Comparison of ENCODE assay signal across 8 mouse cellular contexts in genomic region chr3:95992990-95993603, GRCm38 (mm10). TPM values are rescaled to one million over a fixed set of nuclear protein-coding genes. Genes with fewer than 3 reads are reported as not detected.
A peak's percentile ranks its signal among the peaks of the same experiment; 100 is the strongest.
DNase-seq lines count a peak whose midpoint lies in the region; ATAC-seq lines count a peak whose summit lies in the region.

No protein-coding gene starts in this region.

- no peaks in the 10 kb centered on the region for H3K9me3 ChIP-seq in forebrain, embryonic 14.5 days (replicated peaks; ENCODE audit: control insufficient read depth, low read length)
- H3K9me3 ChIP-seq in kidney, embryonic 15.5 days (replicated peaks), result no peaks in the 10 kb centered on the region
- H3K9me3 ChIP-seq in midbrain, embryonic 12.5 days, result no peaks in the 10 kb centered on the region

- no peak for ATAC-seq in forebrain, embryonic 14.5 days
- ATAC-seq in kidney, embryonic 15.5 days (replicated peaks; ENCODE audit: low FRiP score), result no peak
- no peak for ATAC-seq in midbrain, embryonic 12.5 days (ENCODE audit: low FRiP score, low read depth)

- H3K4me1 ChIP-seq in forebrain, embryonic 14.5 days (ENCODE audit: control insufficient read depth, insufficient read depth, low read length), result peaks cover 26% of the 10 kb centered on the region
- peaks cover 73% of the 10 kb centered on the region for H3K4me1 ChIP-seq in kidney, embryonic 15.5 days
- H3K4me1 ChIP-seq in midbrain, embryonic 12.5 days, result peaks cover 42% of the 10 kb centered on the region

- H3K27ac ChIP-seq in forebrain, embryonic 14.5 days (ENCODE audit: low read depth, low read length), result 0 out of 2 replicates have a peak overlapping the region, but pooled peaks have one; percentile 99
- H3K27ac ChIP-seq in kidney, embryonic 15.5 days, result peak overlapping the region; percentile 98
- 0 out of 2 replicates have a peak overlapping the region, but pooled peaks have one; percentile 97 for H3K27ac ChIP-seq in midbrain, embryonic 12.5 days (replicated peaks)

- peak overlapping the region; percentile 78 for H3K4me3 ChIP-seq in forebrain, embryonic 14.5 days (ENCODE audit: low read depth, low read length)
- 0 out of 2 replicates have a peak overlapping the region, but pooled peaks have one; percentile 80 for H3K4me3 ChIP-seq in kidney, embryonic 15.5 days (replicated peaks)
- peak overlapping the region; percentile 78 for H3K4me3 ChIP-seq in midbrain, embryonic 12.5 days

- 37% methylated on average over 5 of the region's 5 CpGs for WGBS in forebrain, embryonic 14.5 days
- WGBS in kidney, embryonic 15.5 days, result 38% methylated on average over 5 of the region's 5 CpGs
- 46% methylated on average over 5 of the region's 5 CpGs for whole genome bisulfite sequencing in midbrain, embryonic 12.5 days

- H3K36me3 ChIP-seq in forebrain, embryonic 14.5 days (ENCODE audit: control insufficient read depth, insufficient read depth, low read length), result peaks cover 48% of the 10 kb centered on the region
- H3K36me3 ChIP-seq in kidney, embryonic 15.5 days, result peaks cover 48% of the 10 kb centered on the region
- peaks cover 45% of the 10 kb centered on the region for H3K36me3 ChIP-seq in midbrain, embryonic 12.5 days

- H3K4me2 ChIP-seq in forebrain, embryonic 14.5 days (ENCODE audit: low read length), result peak overlapping the region; percentile 65
- peak overlapping the region; percentile 83 for H3K4me2 ChIP-seq in kidney, embryonic 15.5 days
- peak overlapping the region; percentile 93 for H3K4me2 ChIP-seq in midbrain, embryonic 12.5 days (replicated peaks)

- H3K9ac ChIP-seq in forebrain, embryonic 14.5 days (ENCODE audit: low read length), result peak overlapping the region; percentile 99
- H3K9ac ChIP-seq in kidney, embryonic 15.5 days, result peak overlapping the region; percentile 12; the same call in 1 of the 2 replicates
- peak overlapping the region; percentile 98 for H3K9ac ChIP-seq in midbrain, embryonic 12.5 days (replicated peaks)

- peak; percentile 55 to 65 for DNase-seq in heart, adult 18-20 months
- no peak for DNase-seq in heart, postnatal 10 days
- no peak for DNase-seq in forebrain, embryonic 14.5 days (ENCODE audit: low spot score)
- DNase-seq in embryo, embryonic 11 days, result no peak
- DNase-seq in thymus, postnatal 25 days, result no peak
- DNase-seq in right cerebral cortex, postnatal 4 days, result no peak

- intact Hi-C loops in heart, postnatal 10 days (cut with DNase I), result no loop called here

- H3K27me3 ChIP-seq in forebrain, embryonic 14.5 days (replicated peaks; ENCODE audit: control insufficient read depth, insufficient read depth, low read length), result no peaks in the 10 kb centered on the region
- no peaks in the 10 kb centered on the region for H3K27me3 ChIP-seq in kidney, embryonic 15.5 days
- no peaks in the 10 kb centered on the region for H3K27me3 ChIP-seq in midbrain, embryonic 12.5 days

RNA-seq across cellular contexts. Expression of gene Plekho1, which starts 2.7 kb away (rescaled TPM):
- 10 to 100 TPM; 64.7 to 68.2 TPM for total RNA-seq in heart, adult 18-20 months (2021)
- 100 to 1,000 TPM; 111 to 118 TPM for total RNA-seq in heart, postnatal 10 days (2021)
- polyA plus RNA-seq in forebrain, embryonic 14.5 days (2014; fragmentation: Nextera tagmentation; extraction: Ambion mirVana), result 67.4 and 75.6 TPM in 2 replicates
- 43.5 and 44.2 TPM in 2 replicates for polyA plus RNA-seq in kidney, embryonic 15.5 days (2015; fragmentation: Nextera tagmentation; extraction: Ambion mirVana)
- 80.1 and 82.5 TPM in 2 replicates for polyA plus RNA-seq in midbrain, embryonic 12.5 days (2016; fragmentation: Nextera tagmentation; extraction: Ambion mirVana)

Comparison
In these comparisons a context has a peak if more than half of its experiments do, and no peak if none do; other contexts are left out.
1. DNase-seq: peak in heart, adult 18-20 months (2 of 2); none in heart, postnatal 10 days (0 of 2), forebrain, embryonic 14.5 days (single experiment), embryo, embryonic 11 days (single experiment), thymus, postnatal 25 days (single experiment) and right cerebral cortex, postnatal 4 days (single experiment).
2. H3K9ac ChIP-seq: peak in every context shown above with its lines; median percentile 99 in forebrain, embryonic 14.5 days; 98 in midbrain, embryonic 12.5 days; 12 in kidney, embryonic 15.5 days.
3. Peak in every context shown above with its lines, with median percentiles within 50 percentile points of each other: H3K27ac ChIP-seq, H3K4me2 ChIP-seq and H3K4me3 ChIP-seq.